9 mouse cellular contexts compared by ENCODE assay signal in the genomic region with DNA sequence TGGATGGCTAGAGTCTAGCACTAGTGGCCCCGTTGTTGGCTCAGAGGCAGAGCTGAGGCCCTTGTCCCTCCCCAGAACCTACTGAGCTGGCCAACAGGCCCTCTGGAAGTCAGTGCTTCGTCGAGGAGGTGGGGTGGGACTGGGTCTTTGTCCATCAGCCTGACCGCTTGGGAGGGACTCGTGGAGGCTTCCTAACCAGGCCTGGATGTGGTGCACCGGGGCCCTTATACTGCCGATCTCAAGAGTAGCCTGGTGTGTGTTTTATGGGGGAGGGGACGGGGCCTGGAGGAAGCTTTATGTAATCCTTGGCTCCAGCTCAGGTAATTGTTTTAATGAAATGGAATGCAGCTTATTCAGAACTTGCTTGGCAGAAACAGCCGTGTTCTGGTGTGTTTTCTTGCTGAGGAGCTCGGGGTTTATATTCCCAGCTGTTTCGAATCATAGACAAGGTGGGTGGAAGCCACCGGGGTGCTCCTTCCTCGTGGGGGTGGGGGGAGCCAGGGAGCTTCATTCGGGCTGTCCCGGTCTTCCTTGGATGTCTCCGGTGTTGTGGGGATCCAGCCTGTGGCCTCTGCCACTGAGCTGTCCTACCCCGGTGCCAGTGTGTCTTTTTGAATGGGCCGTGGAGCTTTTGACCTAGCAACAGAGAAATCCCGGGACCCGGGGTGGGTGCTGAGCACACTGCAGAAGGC. TPM values are rescaled to one million over a fixed set of nuclear protein-coding genes. Genes with fewer than 3 reads are reported as not detected.
DNase-seq lines count a peak whose midpoint lies in the region; ATAC-seq and TF ChIP-seq lines count a peak whose summit lies in the region.
"Had no signal": no experiment of that assay in that cellular context is flagged by ENCODE, and none has a peak within 500 bp of the region (broad histone marks: within the 10 kb centered on the region; RNA-seq: fewer than 3 reads in every experiment).

No protein-coding gene starts in this region.

- peak overlapping the region; percentile 90 for H3K27ac ChIP-seq in gastrocnemius, adult 2 months
- peak overlapping the region; percentile 59 for H3K27ac ChIP-seq in hindbrain, postnatal 0 days
- H3K27ac ChIP-seq in liver, embryonic 14.5 days = peak overlapping the region; percentile 19
- peak overlapping the region; percentile 60 for H3K27ac ChIP-seq in stomach, embryonic 14.5 days (ENCODE audit: low read length)

- TF ChIP-seq EP300 in liver, embryonic 14.5 days (IDR thresholded peaks at IDR 0.05; ENCODE audit: low read depth) = no peak

- peak; percentile 25 for DNase-seq in thymus, postnatal 14 days
- DNase-seq in thymus, adult 18-20 months = no peak
- DNase-seq in gastrocnemius, adult 2 months = peak; percentile 70
- no peak for DNase-seq in hindbrain, postnatal 0 days (ENCODE audit: low spot score)
- no peak for DNase-seq in liver, embryonic 14.5 days (ENCODE audit: low read depth in 3 of 3, low spot score in 3 of 3)
- DNase-seq in layer of hippocampus, postnatal 14 days (ENCODE audit: low spot score in 2 of 2) = no peak
- no peak for DNase-seq in frontal cortex, postnatal 14 days (ENCODE audit: low spot score in 2 of 2)

- H3K4me3 ChIP-seq in gastrocnemius, adult 2 months = peak overlapping the region; percentile 58
- no peak overlapping the region for H3K4me3 ChIP-seq in hindbrain, postnatal 0 days (ENCODE audit: low read length)
- H3K4me3 ChIP-seq in liver, embryonic 14.5 days (ENCODE audit: insufficient read depth in 1 of 2, low read depth in 2 of 2, low read length in 2 of 2) = no peak overlapping the region
- no peak overlapping the region for H3K4me3 ChIP-seq in stomach, embryonic 14.5 days (ENCODE audit: low read depth, low read length)

- no peak for TF ChIP-seq CTCF in gastrocnemius, adult 2 months (IDR thresholded peaks at IDR 0.05)
- no peak for TF ChIP-seq CTCF in hindbrain, postnatal 0 days (IDR thresholded peaks at IDR 0.05; ENCODE audit: low read depth)
- no peak for TF ChIP-seq CTCF in liver, embryonic 14.5 days (IDR thresholded peaks at IDR 0.05; ENCODE audit: low read depth)

- WGBS in hindbrain, postnatal 0 days = 52% methylated on average over 20 of the region's 20 CpGs
- 56% methylated on average over 20 of the region's 20 CpGs for WGBS in liver, embryonic 14.5 days (ENCODE audit: insufficient replicate concordance)
- WGBS in stomach, embryonic 14.5 days = 29% methylated on average over 20 of the region's 20 CpGs

- H3K27me3 ChIP-seq in hindbrain, postnatal 0 days (ENCODE audit: insufficient read depth, low read length) = no peaks in the 10 kb centered on the region
- H3K27me3 ChIP-seq in liver, embryonic 14.5 days (ENCODE audit: control insufficient read depth, insufficient read depth, low read length) = no peaks in the 10 kb centered on the region
- H3K27me3 ChIP-seq in stomach, embryonic 14.5 days (ENCODE audit: control insufficient read depth, insufficient read depth, low read length) = no peaks in the 10 kb centered on the region

- no peaks in the 10 kb centered on the region for H3K9me3 ChIP-seq in hindbrain, postnatal 0 days (ENCODE audit: low read length)
- H3K9me3 ChIP-seq in liver, embryonic 14.5 days (ENCODE audit: control insufficient read depth, low read length) = no peaks in the 10 kb centered on the region
- no peaks in the 10 kb centered on the region for H3K9me3 ChIP-seq in stomach, embryonic 14.5 days (ENCODE audit: control insufficient read depth, low read depth, low read length)

- H3K4me2 ChIP-seq in hindbrain, postnatal 0 days (ENCODE audit: low read depth, low read length) = no peak overlapping the region
- H3K4me2 ChIP-seq in liver, embryonic 14.5 days (ENCODE audit: low read depth) = peak overlapping the region; percentile 28; the same call in 1 of the 2 replicates
- no peak overlapping the region; the same call in 1 of the 2 replicates for H3K4me2 ChIP-seq in stomach, embryonic 14.5 days (replicated peaks; ENCODE audit: low read depth, low read length)

- ATAC-seq in hindbrain, postnatal 0 days = no peak
- no peak for ATAC-seq in liver, embryonic 14.5 days (ENCODE audit: insufficient read depth)
- ATAC-seq in stomach, embryonic 14.5 days (ENCODE audit: insufficient number of reproducible peaks, insufficient read depth, low FRiP score, low read depth) = peak; percentile 79

- intact Hi-C loops in gastrocnemius, adult 2 months (cut with DNase I) = no loop called here

- H3K9ac ChIP-seq in hindbrain, postnatal 0 days (replicated peaks; ENCODE audit: low read length) = no peak overlapping the region
- no peak overlapping the region for H3K9ac ChIP-seq in liver, embryonic 14.5 days (replicated peaks)
- H3K9ac ChIP-seq in stomach, embryonic 14.5 days (replicated peaks; ENCODE audit: low read depth, low read length) = no peak overlapping the region

- H3K36me3 ChIP-seq in hindbrain, postnatal 0 days (ENCODE audit: insufficient read depth, low read length) = no peaks in the 10 kb centered on the region
- no peaks in the 10 kb centered on the region for H3K36me3 ChIP-seq in liver, embryonic 14.5 days (replicated peaks; ENCODE audit: control insufficient read depth, insufficient read depth, low read depth)
- H3K36me3 ChIP-seq in stomach, embryonic 14.5 days (ENCODE audit: control insufficient read depth, insufficient read depth, low read length) = no peaks in the 10 kb centered on the region

- H3K4me1 ChIP-seq in hindbrain, postnatal 0 days (ENCODE audit: insufficient read depth, low read length) = peaks cover under 1% of the 10 kb centered on the region; the same call in 1 of the 2 replicates
- H3K4me1 ChIP-seq in liver, embryonic 14.5 days (replicated peaks; ENCODE audit: control insufficient read depth in 2 of 2, insufficient read depth in 2 of 2, low read length in 1 of 2) = peaks cover 8 to 16% of the 10 kb centered on the region in 2 experiments; a peak in 2 of 4 replicates
- peaks cover 18% of the 10 kb centered on the region for H3K4me1 ChIP-seq in stomach, embryonic 14.5 days (ENCODE audit: control insufficient read depth, insufficient read depth, low read length)

RNA-seq across cellular contexts. Expression of a gene that starts 8.6 kb away (rescaled TPM):
- 10 to 100 TPM; 79.2 to 95.2 TPM for total RNA-seq in gastrocnemius, adult 2 months (2021)
- total RNA-seq in hindbrain, postnatal 0 days (2014; rRNA removed) = 40.6 and 41.0 TPM in 2 replicates
- 16.8 and 18.0 TPM in 2 replicates for polyA plus RNA-seq in hindbrain, postnatal 0 days (2015; fragmentation: Nextera tagmentation; extraction: Ambion mirVana)
- 12.9 and 13.7 TPM in 2 replicates for polyA plus RNA-seq in liver, embryonic 14.5 days (2012; rRNA removed)
- polyA plus RNA-seq in liver, embryonic 14.5 days (2014; fragmentation: Nextera tagmentation; extraction: Ambion mirVana) = 4.8 and 5.6 TPM in 2 replicates
- polyA plus RNA-seq in stomach, embryonic 14.5 days (2014; fragmentation: Nextera tagmentation; extraction: Ambion mirVana) = 15.9 and 17.7 TPM in 2 replicates
- 10 to 100 TPM; 33.1 to 38.7 TPM for total RNA-seq in layer of hippocampus, postnatal 14 days (2021)

RNA-seq across cellular contexts. Expression of a gene that starts 30.5 kb away (rescaled TPM):
- 10 to 100 TPM; 10.9 to 17.3 TPM for total RNA-seq in gastrocnemius, adult 2 months (2021)
- 25.8 and 33.7 TPM in 2 replicates for total RNA-seq in hindbrain, postnatal 0 days (2014; rRNA removed)
- 20.2 and 21.8 TPM in 2 replicates for polyA plus RNA-seq in hindbrain, postnatal 0 days (2015; fragmentation: Nextera tagmentation; extraction: Ambion mirVana)
- 8.4 and 9.4 TPM in 2 replicates for polyA plus RNA-seq in liver, embryonic 14.5 days (2012; rRNA removed)
- 2.8 and 3.9 TPM in 2 replicates for polyA plus RNA-seq in liver, embryonic 14.5 days (2014; fragmentation: Nextera tagmentation; extraction: Ambion mirVana)
- 20.9 and 23.5 TPM in 2 replicates for polyA plus RNA-seq in stomach, embryonic 14.5 days (2014; fragmentation: Nextera tagmentation; extraction: Ambion mirVana)
- total RNA-seq in layer of hippocampus, postnatal 14 days (2021) = 10 to 100 TPM; 25.8 to 28.3 TPM

RNA-seq across cellular contexts. Expression of a gene that starts 44.2 kb away (rescaled TPM):
- 100 to 1,000 TPM; 567 to 689 TPM for total RNA-seq in gastrocnemius, adult 2 months (2021)
- total RNA-seq in hindbrain, postnatal 0 days (2014; rRNA removed) = 1,557 and 1,861 TPM in 2 replicates
- 786 and 796 TPM in 2 replicates for polyA plus RNA-seq in hindbrain, postnatal 0 days (2015; fragmentation: Nextera tagmentation; extraction: Ambion mirVana)
- polyA plus RNA-seq in liver, embryonic 14.5 days (2012; rRNA removed) = 1,933 and 2,132 TPM in 2 replicates
- 1,503 and 1,567 TPM in 2 replicates for polyA plus RNA-seq in liver, embryonic 14.5 days (2014; fragmentation: Nextera tagmentation; extraction: Ambion mirVana)
- 1,866 and 1,880 TPM in 2 replicates for polyA plus RNA-seq in stomach, embryonic 14.5 days (2014; fragmentation: Nextera tagmentation; extraction: Ambion mirVana)
- total RNA-seq in layer of hippocampus, postnatal 14 days (2021) = 100 to 1,000 TPM; 347 to 378 TPM

RNA-seq across cellular contexts. Expression of a gene that starts 49.0 kb away (rescaled TPM):
- total RNA-seq in gastrocnemius, adult 2 months (2021) = not detected
- not detected in 2 replicates for total RNA-seq in hindbrain, postnatal 0 days (2014; rRNA removed)
- polyA plus RNA-seq in hindbrain, postnatal 0 days (2015; fragmentation: Nextera tagmentation; extraction: Ambion mirVana) = not detected in 2 replicates
- not detected in 2 replicates for polyA plus RNA-seq in liver, embryonic 14.5 days (2012; rRNA removed)
- not detected in 2 replicates for polyA plus RNA-seq in liver, embryonic 14.5 days (2014; fragmentation: Nextera tagmentation; extraction: Ambion mirVana)
- 16.7 and 20.2 TPM in 2 replicates for polyA plus RNA-seq in stomach, embryonic 14.5 days (2014; fragmentation: Nextera tagmentation; extraction: Ambion mirVana)
- total RNA-seq in layer of hippocampus, postnatal 14 days (2021) = not detected
- total RNA-seq: adrenal gland, adult 18-20 months had no signal

RNA-seq across cellular contexts. Expression of a gene that starts 50.0 kb away (rescaled TPM):
- total RNA-seq in gastrocnemius, adult 2 months (2021) = 10 to 100 TPM; 31.3 to 31.9 TPM
- total RNA-seq in hindbrain, postnatal 0 days (2014; rRNA removed) = 73.4 and 81.7 TPM in 2 replicates
- polyA plus RNA-seq in hindbrain, postnatal 0 days (2015; fragmentation: Nextera tagmentation; extraction: Ambion mirVana) = 22.8 and 24.3 TPM in 2 replicates
- 11.4 and 11.8 TPM in 2 replicates for polyA plus RNA-seq in liver, embryonic 14.5 days (2012; rRNA removed)
- 14.4 and 14.8 TPM in 2 replicates for polyA plus RNA-seq in liver, embryonic 14.5 days (2014; fragmentation: Nextera tagmentation; extraction: Ambion mirVana)
- polyA plus RNA-seq in stomach, embryonic 14.5 days (2014; fragmentation: Nextera tagmentation; extraction: Ambion mirVana) = 42.3 TPM in 2 replicates
- total RNA-seq in layer of hippocampus, postnatal 14 days (2021) = 10 to 100 TPM; 69.1 to 71.5 TPM

Comparison
In these comparisons a context has a peak if more than half of its experiments do, and no peak if none do; other contexts are left out.
1. DNase-seq: peak in thymus, postnatal 14 days (single experiment) and gastrocnemius, adult 2 months (single experiment); none in thymus, adult 18-20 months (0 of 2), hindbrain, postnatal 0 days (single experiment), liver, embryonic 14.5 days (0 of 3), layer of hippocampus, postnatal 14 days (0 of 2) and frontal cortex, postnatal 14 days (0 of 2).
2. H3K27ac ChIP-seq: peak in every context shown above with its lines; median percentile 90 in gastrocnemius, adult 2 months; 60 in stomach, embryonic 14.5 days; 59 in hindbrain, postnatal 0 days; 19 in liver, embryonic 14.5 days.